9 mouse cellular contexts compared by ENCODE assay signal in the genomic region with DNA sequence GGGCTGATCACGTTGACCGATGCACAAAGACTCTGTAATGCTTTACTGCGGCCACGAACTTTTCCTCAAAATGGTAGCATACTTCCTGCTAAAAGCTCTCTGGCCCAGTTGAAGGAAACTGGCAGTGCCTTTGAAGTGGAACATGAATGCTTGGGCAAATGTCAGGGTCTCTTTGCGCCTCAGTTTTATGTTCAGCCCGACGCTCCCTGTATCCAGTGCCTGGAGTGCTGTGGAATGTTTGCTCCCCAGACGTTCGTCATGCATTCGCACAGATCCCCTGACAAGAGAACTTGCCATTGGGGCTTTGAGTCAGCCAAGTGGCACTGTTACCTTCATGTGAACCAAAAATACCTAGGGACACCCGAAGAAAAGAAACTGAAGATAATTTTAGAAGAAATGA. TPM values are rescaled to one million over a fixed set of nuclear protein-coding genes. Genes with fewer than 3 reads are reported as not detected.
DNase-seq lines count a peak whose midpoint lies in the region; ATAC-seq and TF ChIP-seq lines count a peak whose summit lies in the region.
"Had no signal": no experiment of that assay in that cellular context is flagged by ENCODE, and none has a peak within 500 bp of the region (broad histone marks: within the 10 kb centered on the region; RNA-seq: fewer than 3 reads in every experiment).

No protein-coding gene starts in this region.

- no peaks in the 10 kb centered on the region for H3K27me3 ChIP-seq in embryonic facial prominence, embryonic 12.5 days
- H3K27me3 ChIP-seq in hindbrain, embryonic 13.5 days: no peaks in the 10 kb centered on the region
- H3K27me3 ChIP-seq in myocyte (ENCODE audit: control insufficient read depth, insufficient read depth, insufficient read length): no peaks in the 10 kb centered on the region
- H3K27me3 ChIP-seq in thymus, adult 2 months (ENCODE audit: control insufficient read depth, insufficient read depth, low read length): no peaks in the 10 kb centered on the region

- H3K27ac ChIP-seq in layer of hippocampus, adult 2 months: no peak overlapping the region
- no peak overlapping the region for H3K27ac ChIP-seq in embryonic facial prominence, embryonic 12.5 days
- 0 out of 2 replicates have a peak overlapping the region, but pooled peaks have one; percentile 30 for H3K27ac ChIP-seq in hindbrain, embryonic 13.5 days
- no peak overlapping the region for H3K27ac ChIP-seq in thymus, adult 2 months (ENCODE audit: control insufficient read depth, insufficient read depth, low read length)

- H3K9ac ChIP-seq in embryonic facial prominence, embryonic 12.5 days: no peak overlapping the region
- H3K9ac ChIP-seq in hindbrain, embryonic 13.5 days: peak overlapping the region; percentile 51

- H3K79me2 ChIP-seq in myocyte (ENCODE audit: control insufficient read depth, insufficient read depth): peaks cover 74% of the 10 kb centered on the region

- 0 out of 2 replicates have a peak, but pooled peaks cover 4% of the 10 kb centered on the region for H3K36me3 ChIP-seq in embryonic facial prominence, embryonic 12.5 days
- 0 out of 2 replicates have a peak, but pooled peaks cover 4% of the 10 kb centered on the region for H3K36me3 ChIP-seq in hindbrain, embryonic 13.5 days
- peaks cover 7% of the 10 kb centered on the region for H3K36me3 ChIP-seq in myocyte (ENCODE audit: control insufficient read depth, insufficient read depth)
- H3K36me3 ChIP-seq in thymus, adult 2 months (ENCODE audit: control insufficient read depth, insufficient read depth, low read length): no peaks in the 10 kb centered on the region

- peak overlapping the region; percentile 11 for H3K4me2 ChIP-seq in embryonic facial prominence, embryonic 12.5 days (replicated peaks)
- peak overlapping the region; percentile 49 for H3K4me2 ChIP-seq in hindbrain, embryonic 13.5 days
- H3K4me2 ChIP-seq in myocyte (ENCODE audit: low read depth): peak overlapping the region; percentile 90

- no peak for TF ChIP-seq CTCF in layer of hippocampus, adult 2 months (conservative IDR thresholded peaks at IDR 0.05)
- no peak for TF ChIP-seq CTCF in thymus, adult 2 months (IDR thresholded peaks at IDR 0.05; ENCODE audit: borderline replicate concordance, control insufficient read depth, extremely low read depth, insufficient read depth, low read length, poor library complexity)

- 69% methylated on average over 11 of the region's 11 CpGs for WGBS in embryonic facial prominence, embryonic 12.5 days
- 59% methylated on average over 11 of the region's 11 CpGs for WGBS in hindbrain, embryonic 13.5 days
- 90% methylated on average over 11 of the region's 11 CpGs for WGBS in thymus, adult 2 months

- peak overlapping the region; percentile 33; the same call in 1 of the 2 replicates for H3K4me3 ChIP-seq in layer of hippocampus, adult 2 months
- H3K4me3 ChIP-seq in embryonic facial prominence, embryonic 12.5 days: no peak overlapping the region
- H3K4me3 ChIP-seq in hindbrain, embryonic 13.5 days: peak overlapping the region; percentile 15
- H3K4me3 ChIP-seq in myocyte: peak overlapping the region; percentile 90
- H3K4me3 ChIP-seq in thymus, adult 2 months (ENCODE audit: control insufficient read depth, insufficient read depth, low read length): no peak overlapping the region
- H3K4me3 ChIP-seq: erythroblast, embryonic 14.5 days had no signal

- no peak for TF ChIP-seq POLR2A in myocyte (IDR thresholded peaks at IDR 0.05; ENCODE audit: insufficient read length, low read depth)
- TF ChIP-seq POLR2A in thymus, adult 2 months (IDR thresholded peaks at IDR 0.05; ENCODE audit: control insufficient read depth, extremely low read depth, insufficient read depth, low read length, poor library complexity): no peak

- no peak for ATAC-seq in embryonic facial prominence, embryonic 12.5 days (ENCODE audit: insufficient number of reproducible peaks, insufficient read depth, low FRiP score, low TSS enrichment)
- no peak for ATAC-seq in hindbrain, embryonic 13.5 days (ENCODE audit: low FRiP score)

- DNase-seq in layer of hippocampus, adult 2 months (ENCODE audit: low spot score in 2 of 2): no peak
- DNase-seq in layer of hippocampus, adult 18-20 months (ENCODE audit: low spot score in 2 of 2): no peak
- DNase-seq in thymus, adult 2 months: no peak
- no peak for DNase-seq in right cerebral cortex, postnatal 4 days
- DNase-seq: thymus, postnatal 14 days had no signal

- H3K4me1 ChIP-seq in embryonic facial prominence, embryonic 12.5 days: peaks cover 29% of the 10 kb centered on the region; the same call in 1 of the 2 replicates
- H3K4me1 ChIP-seq in hindbrain, embryonic 13.5 days (replicated peaks): peaks cover 50% of the 10 kb centered on the region
- H3K4me1 ChIP-seq in thymus, adult 2 months (replicated peaks; ENCODE audit: control insufficient read depth, insufficient read depth, low read length): peaks cover 13% of the 10 kb centered on the region

- no peak overlapping the region for H3ac ChIP-seq in myocyte (ENCODE audit: control insufficient read depth, insufficient read length)

- no peaks in the 10 kb centered on the region for H3K9me3 ChIP-seq in embryonic facial prominence, embryonic 12.5 days
- H3K9me3 ChIP-seq in hindbrain, embryonic 13.5 days: no peaks in the 10 kb centered on the region

TF ChIP-seq in myocyte, 11 proteins besides CTCF, POLR2A, EP300 and RAD21:
- no peak for TF ChIP-seq REST (IDR thresholded peaks at IDR 0.05; ENCODE audit: insufficient read depth, insufficient read length)
- TF ChIP-seq POLR2AphosphoS2 (IDR thresholded peaks at IDR 0.05; ENCODE audit: insufficient read length, low read depth): peak; percentile 34
- TF ChIP-seq MYOD1 (IDR thresholded peaks at IDR 0.05; ENCODE audit: control insufficient read depth in 1 of 3, insufficient read length in 2 of 3, low read depth in 2 of 3): no peak

RNA-seq across cellular contexts. Expression of gene Skil, which starts 3.1 kb away (rescaled TPM):
- 10 to 100 TPM; 64.9 to 68.3 TPM for total RNA-seq in layer of hippocampus, adult 2 months (2021)
- 10 to 100 TPM; 61.6 to 63.4 TPM for total RNA-seq in layer of hippocampus, adult 18-20 months (2021)
- 33.5 and 34.9 TPM in 2 replicates for polyA plus RNA-seq in embryonic facial prominence, embryonic 12.5 days (2016; fragmentation: Nextera tagmentation; extraction: Ambion mirVana)
- 33.5 and 34.4 TPM in 2 replicates for polyA plus RNA-seq in hindbrain, embryonic 13.5 days (2015; fragmentation: Nextera tagmentation; extraction: Ambion mirVana)
- 11.2 TPM for polyA plus RNA-seq in myocyte (2012; fragmentation: generic; extraction: Trizol)
- 12.4 and 13.1 TPM in 2 replicates for polyA plus RNA-seq in thymus, adult 2 months (2012; rRNA removed)

RNA-seq across cellular contexts. Expression of gene Cldn11, which starts 51.7 kb away (rescaled TPM):
- total RNA-seq in layer of hippocampus, adult 2 months (2021): 100 to 1,000 TPM; 111 to 113 TPM
- 100 to 1,000 TPM in 1 of 2 experiments, 10 to 100 TPM in 1; 98.2 to 115 TPM for total RNA-seq in layer of hippocampus, adult 18-20 months (2021)
- 32.1 and 38.7 TPM in 2 replicates for polyA plus RNA-seq in embryonic facial prominence, embryonic 12.5 days (2016; fragmentation: Nextera tagmentation; extraction: Ambion mirVana)
- polyA plus RNA-seq in hindbrain, embryonic 13.5 days (2015; fragmentation: Nextera tagmentation; extraction: Ambion mirVana): 52.1 and 53.9 TPM in 2 replicates
- polyA plus RNA-seq in myocyte (2012; fragmentation: generic; extraction: Trizol): not detected
- 1.5 TPM in 2 replicates for polyA plus RNA-seq in thymus, adult 2 months (2012; rRNA removed)
- polyA plus RNA-seq: erythroblast, embryonic 14.5 days had no signal

Comparison
In these comparisons a context has a peak if more than half of its experiments do, and no peak if none do; other contexts are left out.
1. H3K4me3 ChIP-seq: peak in layer of hippocampus, adult 2 months (single experiment), hindbrain, embryonic 13.5 days (single experiment) and myocyte (single experiment); none in embryonic facial prominence, embryonic 12.5 days (single experiment) and thymus, adult 2 months (single experiment).
2. H3K4me2 ChIP-seq: peak in every context shown above with its lines; median percentile 90 in myocyte; 49 in hindbrain, embryonic 13.5 days; 11 in embryonic facial prominence, embryonic 12.5 days.
3. RNA of gene Cldn11, which starts 51.7 kb away (polyA plus RNA-seq): 52.1 to 53.9 TPM in hindbrain, embryonic 13.5 days and 32.1 to 38.7 TPM in embryonic facial prominence, embryonic 12.5 days; 1.5 TPM in thymus, adult 2 months and not detected in myocyte (single experiment); every median in the first group is over 10 times any median in the second.